Mouse (Mus musculus): ENCODE measurements around the gene 2610301B20Rik.
"Not testable (repeated sequence)": the region's sequence is repeated elsewhere in the genome, so short reads cannot be mapped to it uniquely, and the experiment has no call there.

Gene 2610301B20Rik

DNA sequence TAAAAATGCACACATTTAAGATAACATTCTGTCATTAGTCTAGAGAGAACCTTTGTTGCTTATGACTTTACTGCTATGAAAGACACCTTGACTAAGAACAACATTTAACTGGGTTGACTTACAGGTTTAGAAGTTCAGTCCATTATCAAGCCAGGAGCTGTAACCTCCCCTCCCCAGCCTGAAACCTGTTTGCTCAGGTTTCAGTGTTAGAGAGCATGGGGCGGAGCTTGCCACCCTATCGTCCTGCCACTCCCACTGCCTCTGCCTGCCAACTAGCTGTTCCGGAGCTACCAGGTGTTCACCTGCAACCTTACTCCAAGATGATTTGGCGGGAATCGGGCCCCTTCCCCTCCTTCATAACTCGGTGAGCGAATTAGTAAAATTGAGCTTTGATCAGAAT is 37.1 kb downstream of the 2610301B20Rik start:
- DNase-seq (ENCODE audit: low spot score in 2 of 2), result not testable (repeated sequence)

DNA sequence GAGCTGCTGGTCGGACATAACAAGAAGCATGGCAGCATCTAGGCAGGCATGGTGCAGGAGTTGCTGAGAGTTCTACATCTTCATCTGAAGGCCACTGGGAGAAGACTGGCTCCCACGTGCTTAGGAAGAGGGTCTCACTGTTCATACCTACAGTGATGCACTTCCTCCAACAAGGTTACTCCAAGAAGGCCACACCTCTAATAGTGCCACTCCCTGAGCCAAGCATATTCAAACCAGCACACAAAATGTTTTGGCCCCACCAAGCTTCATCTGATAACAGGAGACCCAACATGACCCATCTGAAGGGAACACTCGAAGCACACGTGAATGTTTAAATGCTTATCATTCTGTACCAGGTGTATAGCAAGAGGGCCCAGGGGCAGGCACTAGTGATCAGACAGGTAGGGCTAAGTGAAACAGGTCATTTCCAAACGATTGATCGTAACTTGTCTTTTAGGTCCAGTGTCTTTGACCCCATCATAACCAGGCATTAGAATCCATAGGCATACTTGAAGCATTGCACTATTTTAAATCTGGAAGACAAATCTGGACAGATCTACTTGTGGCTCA is 37.7 kb downstream of the 2610301B20Rik start:
- DNase-seq (ENCODE audit: low spot score in 2 of 2), result no peak

DNA sequence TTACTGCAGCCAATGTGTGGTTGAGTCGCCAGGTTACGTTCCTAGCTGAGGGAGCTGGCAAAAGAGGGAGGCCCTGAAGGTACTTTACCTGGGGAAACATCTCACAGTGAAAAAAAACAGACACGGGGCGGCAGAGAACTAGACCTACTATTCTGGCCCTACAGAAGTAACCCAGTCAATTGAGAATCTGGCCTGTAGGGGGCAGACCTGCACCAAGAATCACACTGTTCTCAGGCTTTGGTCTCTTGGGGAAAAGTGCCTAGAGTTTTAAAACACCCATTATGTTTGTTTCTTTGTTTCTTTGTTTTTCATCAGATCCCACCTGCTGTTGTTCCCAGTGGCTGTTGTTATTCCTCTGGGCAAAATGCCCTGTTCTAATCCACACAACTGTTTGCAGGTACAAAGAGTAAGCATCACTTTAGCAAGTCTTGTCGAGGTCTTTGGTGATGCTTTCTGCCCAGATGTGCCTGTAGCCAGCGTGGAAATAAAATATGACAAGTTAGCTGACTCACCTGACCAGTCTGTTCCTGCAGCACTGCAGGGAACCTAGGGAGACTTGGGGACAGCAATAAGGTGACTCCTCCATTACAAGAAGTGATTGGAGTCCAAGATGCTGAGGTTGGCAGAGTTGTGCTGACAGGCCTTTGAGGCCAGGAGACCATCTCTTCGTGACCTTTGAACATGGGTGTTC is 38.5 kb downstream of the 2610301B20Rik start:
- peak in 1 of 2 experiments; percentile 95 for DNase-seq (ENCODE audit: low spot score in 2 of 2)

DNA sequence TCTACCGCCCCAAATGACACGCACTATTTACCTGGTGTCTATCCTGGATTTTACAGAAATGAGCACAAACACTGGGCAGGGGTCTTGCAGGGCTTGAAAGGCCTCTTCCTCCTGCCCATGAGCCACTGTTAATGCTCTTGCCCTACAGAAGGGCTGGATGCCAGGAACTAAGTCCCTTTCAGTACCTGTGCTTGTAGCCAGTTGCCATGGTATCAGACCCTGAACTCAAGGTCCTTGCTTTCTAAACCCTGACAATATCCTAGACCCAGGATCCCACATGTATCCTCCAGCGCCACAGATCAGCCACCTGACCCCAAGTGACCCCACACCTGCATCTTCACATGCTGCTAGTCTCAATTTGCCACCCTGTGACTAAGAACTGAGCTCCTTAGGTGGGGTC is 39.1 kb downstream of the 2610301B20Rik start:
- DNase-seq (ENCODE audit: low spot score in 2 of 2), result no peak

DNA sequence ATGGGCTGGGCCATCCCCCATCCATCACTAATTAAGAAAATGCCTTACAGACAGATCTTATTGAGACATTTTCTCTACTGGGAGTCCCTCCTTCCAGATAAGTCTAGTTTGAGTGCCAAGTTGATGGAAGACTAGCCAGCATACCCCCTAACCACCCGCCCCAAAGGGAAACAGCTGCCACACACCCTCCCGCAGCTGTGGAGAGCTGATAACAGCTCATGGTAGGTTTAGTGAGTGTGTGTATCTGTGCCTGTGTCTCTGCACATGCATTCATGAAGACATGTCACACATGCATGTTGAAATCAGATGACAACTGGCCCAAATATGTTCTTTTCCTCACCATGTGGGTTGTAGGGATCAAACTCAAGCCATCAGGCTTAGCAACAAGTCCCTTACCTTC is 40.5 kb downstream of the 2610301B20Rik start:
- no peak for DNase-seq (ENCODE audit: low spot score in 2 of 2)

DNA sequence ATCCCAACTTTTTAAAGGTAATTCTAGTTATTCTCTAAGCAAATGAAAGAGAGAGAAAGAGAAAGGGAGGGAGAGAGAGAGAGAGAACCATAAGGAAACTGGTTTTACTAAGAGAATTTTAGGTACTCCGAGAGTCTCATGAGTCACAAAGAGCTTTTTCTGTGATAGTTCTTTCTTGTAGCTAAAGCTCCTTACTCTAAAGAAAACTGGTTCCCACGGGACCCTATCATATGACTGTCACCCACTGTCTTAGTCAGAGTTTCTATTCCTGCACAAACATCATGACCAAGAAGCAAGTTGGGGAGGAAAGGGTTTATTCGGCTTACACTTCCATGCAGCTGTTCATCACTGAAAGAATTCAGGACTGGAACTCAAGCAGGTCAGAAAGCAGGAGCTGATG is 41.0 kb downstream of the 2610301B20Rik start:
- DNase-seq (ENCODE audit: low spot score in 2 of 2), result no peak

DNA sequence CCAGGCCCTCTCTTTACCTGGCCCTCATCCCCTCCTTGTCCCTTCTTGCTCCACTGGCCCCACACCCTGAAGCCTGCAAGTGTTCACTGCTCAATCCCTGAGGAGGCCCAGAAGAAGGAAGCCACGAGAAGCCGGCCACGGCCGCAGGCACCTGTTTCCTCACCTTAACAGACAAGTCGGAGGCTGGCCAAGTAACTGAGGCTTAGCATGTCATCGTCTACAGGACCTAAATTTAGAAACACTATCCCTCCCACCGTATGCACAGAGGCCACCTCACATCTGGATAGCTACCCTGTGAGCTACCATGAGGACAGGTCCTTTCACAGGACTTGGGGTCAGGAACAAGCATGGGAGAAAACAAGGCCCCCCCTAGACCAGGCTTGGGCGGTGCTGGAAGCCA is 44.1 kb downstream of the 2610301B20Rik start:
- DNase-seq (ENCODE audit: low spot score in 2 of 2), result no peak

DNA sequence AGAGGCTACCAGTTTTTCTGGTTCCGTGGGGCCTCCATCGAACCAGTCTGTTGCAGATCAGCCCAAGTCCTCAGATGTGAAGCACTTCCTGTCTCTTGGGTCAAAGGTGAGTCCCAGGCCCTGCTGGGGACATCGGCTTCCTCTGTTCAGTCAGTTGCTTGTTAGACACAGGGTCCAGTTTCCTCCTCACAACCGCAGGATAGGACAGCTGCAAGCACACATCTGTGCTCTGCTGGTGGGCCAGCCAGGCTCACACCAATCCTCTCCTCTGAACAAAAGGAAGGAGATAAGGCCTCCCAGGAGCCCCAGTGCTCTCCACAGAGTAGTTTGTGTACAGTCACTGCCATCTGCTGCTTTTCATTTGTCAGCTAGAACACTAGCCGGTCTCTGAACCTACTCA is 44.8 kb downstream of the 2610301B20Rik start:
- no peak for DNase-seq (ENCODE audit: low spot score in 2 of 2)

DNA sequence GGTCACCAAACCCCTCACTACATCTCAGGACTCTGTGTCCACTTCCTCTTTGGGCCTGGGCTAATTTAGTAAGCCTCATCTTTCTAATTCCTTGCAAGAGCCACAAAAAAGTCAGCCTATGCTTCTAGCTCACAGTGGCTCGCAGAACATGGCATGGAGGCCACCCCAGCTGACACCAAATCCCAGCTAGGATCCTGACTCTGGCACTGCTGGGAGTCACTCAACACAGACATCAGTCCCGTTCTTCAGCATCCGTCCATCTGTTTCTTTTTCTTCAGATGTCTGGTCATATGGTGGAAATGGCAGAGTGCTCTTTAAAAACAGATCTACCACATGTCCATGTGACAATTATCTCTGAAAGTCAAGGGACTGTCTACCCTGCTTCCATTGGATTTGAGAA is 45.2 kb downstream of the 2610301B20Rik start:
- no peak for DNase-seq (ENCODE audit: low spot score in 2 of 2)

DNA sequence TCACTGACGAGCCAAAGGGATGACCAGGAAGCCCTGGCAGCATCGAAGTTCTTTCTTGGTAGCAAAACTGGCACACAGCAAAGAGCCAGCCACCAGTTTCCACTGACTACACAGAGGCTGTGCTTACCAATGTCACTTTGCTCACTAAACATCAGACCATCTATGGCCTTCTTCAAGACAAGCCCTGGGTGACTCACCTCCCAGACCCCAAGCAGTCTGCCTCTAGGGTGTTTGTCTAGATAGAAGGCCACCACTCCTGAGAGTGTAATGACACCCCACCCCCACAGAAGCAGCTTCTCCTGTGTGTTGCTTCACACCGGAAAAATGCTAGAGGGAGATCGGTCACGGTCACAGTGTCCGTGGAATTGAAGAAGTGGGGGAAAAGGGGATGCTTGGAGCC is 45.7 kb downstream of the 2610301B20Rik start:
- DNase-seq (ENCODE audit: low spot score in 2 of 2), result no peak

DNA sequence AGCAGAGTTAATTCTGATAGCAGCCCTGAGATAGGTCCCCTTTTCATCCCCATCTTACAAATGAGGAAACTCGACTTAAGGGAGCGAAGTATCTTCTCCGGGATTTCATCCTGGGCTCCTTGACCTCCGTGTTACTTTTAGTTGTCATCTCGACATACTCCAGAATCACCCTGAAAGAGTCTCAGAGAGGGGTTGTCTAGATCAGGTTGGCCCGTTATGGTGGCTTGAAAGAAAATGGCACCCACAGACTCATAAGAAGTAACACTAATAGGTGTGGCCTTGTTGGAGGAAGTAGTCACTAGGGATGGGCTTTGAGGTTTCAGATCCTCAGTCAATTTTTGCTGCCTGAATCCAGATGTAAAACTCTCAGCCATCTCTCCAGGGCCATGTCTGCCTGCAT is 46.3 kb downstream of the 2610301B20Rik start:
- no peak for DNase-seq (ENCODE audit: low spot score in 2 of 2)

DNA sequence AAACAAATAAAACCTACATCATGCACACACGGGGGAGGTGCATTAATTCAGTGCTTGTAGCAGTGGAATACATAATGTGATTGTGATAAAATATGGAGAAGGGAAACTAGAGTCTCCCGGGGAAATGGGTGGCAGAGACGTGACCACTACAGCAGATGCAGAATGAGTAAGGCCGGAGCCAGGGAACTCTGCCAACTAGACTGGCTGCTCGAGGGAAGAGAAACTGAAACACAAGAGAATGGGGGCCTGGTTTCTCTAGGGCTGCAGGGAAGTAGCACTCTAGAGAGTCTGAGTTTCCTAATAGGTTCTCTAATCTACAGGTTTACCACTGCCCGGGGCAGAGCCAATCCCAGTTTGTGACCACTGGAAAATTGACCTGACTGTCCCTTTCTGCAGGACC is 48.9 kb downstream of the 2610301B20Rik start:
- DNase-seq (ENCODE audit: low spot score in 2 of 2), result peak in 1 of 2 experiments; percentile 87

DNA sequence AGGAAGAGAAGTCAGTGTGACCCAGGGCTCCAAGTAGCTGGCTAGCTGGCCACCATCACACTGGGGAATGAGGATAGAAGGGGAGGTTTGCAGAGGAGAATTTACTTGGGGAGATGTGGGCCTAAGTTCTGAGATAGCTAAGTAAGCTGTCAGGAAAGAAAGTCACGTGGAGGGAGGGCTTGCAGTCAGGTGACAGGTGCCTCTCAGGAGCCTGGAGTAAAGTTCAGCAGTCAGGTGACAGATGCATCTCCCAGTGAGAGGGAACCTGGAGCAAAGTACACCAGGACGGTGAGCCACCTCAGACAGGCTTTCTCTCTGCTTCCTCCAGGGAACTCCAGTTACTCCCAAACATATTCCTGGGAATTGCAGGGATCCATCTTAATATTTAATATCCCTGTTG is 49.8 kb downstream of the 2610301B20Rik start:
- no peak for DNase-seq (ENCODE audit: low spot score in 2 of 2)

DNA sequence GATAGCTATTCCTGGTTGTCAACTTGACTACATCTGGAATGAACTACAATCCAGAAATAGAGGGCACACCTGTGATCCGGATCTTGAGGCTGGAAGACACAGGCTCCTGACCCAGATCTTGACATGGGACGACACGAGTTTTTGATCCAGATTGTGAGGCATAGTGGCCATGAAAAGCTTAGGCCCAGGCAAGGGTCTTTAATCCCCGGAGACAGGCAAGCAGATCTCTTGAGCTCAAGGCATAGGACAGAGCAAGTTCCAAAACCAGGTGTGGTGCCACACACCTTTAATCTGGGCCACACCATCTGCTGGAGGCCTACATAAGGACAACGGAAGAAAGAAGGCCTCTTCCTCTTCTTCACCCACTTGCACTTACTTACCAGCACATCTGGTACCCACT is 50.2 kb downstream of the 2610301B20Rik start:
- DNase-seq (ENCODE audit: low spot score in 2 of 2), result no peak

DNA sequence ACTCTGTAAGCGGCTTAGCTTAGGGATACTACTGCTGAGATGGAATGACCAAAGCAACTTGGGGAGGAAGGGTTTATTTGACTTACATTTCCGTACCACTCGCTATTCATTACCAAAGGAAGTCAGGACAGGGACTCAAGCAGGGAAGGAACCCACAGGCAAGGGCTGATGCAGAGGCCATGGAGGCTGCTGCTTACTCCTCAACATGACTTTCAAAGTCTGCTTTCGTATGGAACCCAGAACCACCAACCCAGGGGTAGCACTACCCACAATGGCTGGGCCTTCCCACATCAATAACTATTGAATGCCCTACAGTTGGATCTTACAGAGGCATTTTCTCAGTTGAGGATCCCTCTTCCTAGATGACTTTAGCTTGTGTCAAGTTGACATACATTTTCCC is 52.1 kb downstream of the 2610301B20Rik start:
- no peak for DNase-seq (ENCODE audit: low spot score in 2 of 2)

DNA sequence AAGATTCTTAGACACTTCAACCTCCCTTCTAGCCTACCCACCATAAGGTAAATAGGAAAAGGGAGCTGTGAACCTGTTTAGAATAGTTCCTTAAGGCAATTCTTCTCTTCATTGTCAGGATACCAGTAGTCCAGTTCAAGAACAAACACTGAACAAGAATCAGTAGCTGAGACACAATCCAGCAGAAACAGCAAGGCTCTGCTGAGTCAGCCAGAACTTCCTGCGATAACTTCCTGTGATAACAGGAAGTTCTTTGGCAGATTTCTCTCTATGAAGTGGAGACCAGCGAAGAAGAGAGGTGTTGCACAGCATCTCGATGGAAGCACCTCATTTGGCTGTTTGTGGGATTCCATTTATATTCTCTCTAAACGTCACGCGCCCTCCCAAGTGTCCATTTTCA is 53.9 kb downstream of the 2610301B20Rik start:
- no peak for DNase-seq (ENCODE audit: low spot score in 2 of 2)

DNA sequence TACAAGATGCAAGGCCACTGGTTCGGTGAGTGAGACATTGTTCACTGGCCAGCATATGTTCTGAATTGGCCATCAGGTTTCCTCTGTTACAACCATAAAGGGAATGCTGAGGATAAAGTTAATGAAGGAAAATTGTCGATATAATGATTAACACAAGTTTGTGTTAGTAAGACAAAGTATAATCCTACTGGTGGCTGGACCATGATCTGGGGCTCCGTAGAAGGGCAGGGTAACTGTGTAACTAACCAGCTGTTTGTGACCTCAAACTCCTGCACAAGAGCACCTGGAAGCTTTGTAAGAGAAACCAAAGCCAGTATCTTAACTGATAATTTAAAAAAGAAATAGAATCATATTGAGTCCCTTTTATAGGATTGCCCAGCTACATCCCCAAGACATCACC is 55.4 kb downstream of the 2610301B20Rik start:
- DNase-seq (ENCODE audit: low spot score in 2 of 2), result no peak

DNA sequence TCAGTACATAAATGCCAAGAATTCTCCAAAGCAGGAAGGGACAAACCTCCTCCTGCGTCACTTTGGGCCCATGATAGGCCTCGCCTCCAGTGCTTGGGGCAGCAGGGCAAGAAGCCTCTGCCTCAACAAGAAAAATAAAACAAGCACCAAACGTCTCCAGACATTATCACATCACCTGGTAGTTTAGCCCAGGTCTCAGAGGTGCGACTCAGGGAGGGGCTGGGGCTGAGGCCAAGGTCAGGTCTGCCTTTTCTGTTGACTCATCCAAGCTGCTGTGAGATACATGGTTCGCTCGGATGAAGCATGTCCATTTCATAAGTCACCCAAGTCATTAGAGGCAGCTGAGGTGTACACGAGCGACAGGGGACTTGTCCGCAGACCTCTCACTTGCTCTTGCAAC is 56.7 kb downstream of the 2610301B20Rik start:
- no peak for DNase-seq (ENCODE audit: low spot score in 2 of 2)

DNA sequence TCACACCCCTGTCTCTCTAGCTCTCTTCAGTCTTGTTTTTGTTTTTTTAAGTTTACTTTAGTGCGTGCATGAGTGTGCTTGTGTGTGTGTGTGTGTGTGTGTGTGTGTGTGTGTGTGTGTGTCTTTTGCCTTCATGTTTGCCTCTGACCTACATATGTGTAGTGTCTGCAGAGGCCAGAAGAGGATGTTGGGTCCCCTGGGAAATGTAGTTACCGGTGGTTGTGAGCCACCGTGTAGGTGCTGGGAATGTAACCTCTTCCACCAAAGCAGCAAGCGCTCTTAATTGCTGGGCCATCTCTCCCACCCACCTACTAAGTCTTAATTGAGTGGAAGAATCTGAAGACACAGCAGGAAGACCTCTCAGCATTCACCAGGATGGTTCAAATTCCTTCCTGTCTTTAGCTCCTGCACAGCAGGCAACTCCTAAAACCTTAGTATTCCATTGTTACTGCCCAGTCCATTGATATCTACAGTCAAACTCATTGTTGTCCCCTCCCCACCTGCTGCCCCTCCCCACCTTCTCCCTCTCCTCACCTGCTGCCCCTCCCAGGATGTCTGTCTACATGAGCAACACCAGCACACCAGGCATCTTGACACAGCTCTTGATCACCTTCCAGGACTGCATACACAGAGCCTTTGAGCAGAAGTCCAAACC is 57.9 kb downstream of the 2610301B20Rik start:
- DNase-seq (ENCODE audit: low spot score in 2 of 2), result no peak

DNA sequence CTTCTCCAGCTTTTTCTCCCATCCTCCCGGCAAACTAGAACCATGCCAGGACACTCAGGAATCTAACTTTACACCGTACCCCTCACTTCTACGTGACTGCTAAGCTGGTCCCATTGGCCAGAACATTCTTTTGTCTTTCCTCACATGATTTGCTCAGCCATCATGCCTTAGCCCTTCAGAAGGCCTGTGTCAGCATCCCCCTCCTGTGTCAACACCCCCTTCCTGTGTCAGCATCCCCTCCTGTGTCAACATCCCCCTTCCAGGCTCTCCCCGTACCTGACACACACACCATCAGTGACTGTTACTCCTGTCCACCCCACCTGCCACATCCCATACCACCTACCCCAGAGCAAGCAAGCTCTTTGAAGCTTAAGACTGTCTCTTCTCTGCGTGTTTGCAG is 58.5 kb downstream of the 2610301B20Rik start:
- DNase-seq (ENCODE audit: low spot score in 2 of 2), result no peak

DNA sequence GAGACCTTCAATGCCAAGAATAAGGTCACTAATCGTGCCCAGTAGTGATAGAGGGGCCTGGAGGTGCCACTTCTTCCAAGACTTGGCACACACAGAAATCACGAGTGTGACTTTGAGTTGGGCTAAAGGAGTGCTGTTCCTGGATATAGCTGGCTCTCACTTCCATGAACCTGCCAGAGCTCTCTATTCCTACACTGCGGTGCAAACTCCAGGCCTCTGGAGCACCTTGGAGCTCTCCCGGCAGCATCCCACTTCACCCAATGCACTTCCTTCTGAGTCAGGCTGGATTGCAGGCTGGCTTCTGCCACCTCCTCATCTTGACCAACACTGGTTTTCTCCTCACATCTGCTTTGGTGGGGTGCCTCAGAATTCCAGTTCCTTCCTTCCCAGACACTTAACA is 62.5 kb downstream of the 2610301B20Rik start:
- DNase-seq (ENCODE audit: low spot score in 2 of 2), result no peak
